Mouse (Mus musculus) cerebellum, adult 2 months (tissue): ENCODE data around the gene Slc16a14.

Experiments used
- CTCF ChIP-seq: fragments of 200-500 bp; IDR thresholded peaks from 2 replicates; pipeline ENCODE4 v1.5.1; 2011; ENCODE audit warnings: low read depth, mild to moderate bottlenecking, control low read depth, low read length, moderate library complexity, borderline replicate concordance; ENCODE audit not compliant: insufficient read depth
- POLR2A ChIP-seq: fragments of 200-500 bp; IDR thresholded peaks from 2 replicates; pipeline ENCODE4 v1.6.1; 2011; ENCODE audit warnings: low read length, control low read depth, borderline replicate concordance; ENCODE audit not compliant: insufficient read depth

DNA sequence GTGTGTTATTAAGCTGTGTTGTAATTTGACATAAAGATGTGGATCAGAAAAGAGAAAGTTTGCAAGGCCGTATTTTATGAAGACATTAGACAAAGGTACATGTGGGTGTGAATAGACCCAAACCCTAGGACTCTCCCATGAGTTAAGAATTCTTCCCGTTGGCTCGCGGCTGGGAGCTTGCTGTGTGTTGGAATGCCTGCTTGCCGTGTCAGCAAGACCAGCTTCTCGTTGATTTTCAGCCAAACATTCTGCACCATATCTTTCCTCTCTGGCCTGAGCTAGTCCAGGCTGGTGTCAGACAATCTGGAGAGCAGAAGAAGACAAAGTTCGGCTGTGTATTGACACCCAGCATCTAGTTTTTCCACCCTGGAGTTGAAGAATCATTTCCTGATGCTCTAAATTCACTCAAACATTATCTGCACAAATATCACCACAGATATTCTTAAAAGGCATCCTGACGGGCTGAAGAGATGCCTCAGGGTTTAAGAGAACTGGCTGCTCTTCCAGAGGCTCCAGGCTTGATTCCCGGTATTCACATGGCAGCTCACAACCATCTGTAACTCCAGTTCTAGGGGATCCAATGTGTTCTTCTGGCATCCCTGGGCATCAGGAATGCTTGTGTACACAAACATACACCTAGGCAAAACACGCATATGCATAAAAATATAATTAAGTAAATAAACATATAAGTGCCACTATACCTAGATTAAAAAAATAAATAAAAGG lies 17.7 kb upstream of the Slc16a14 start:
- TF ChIP-seq POLR2A: no peak
- no peak for TF ChIP-seq CTCF
